Mouse (Mus musculus): ENCODE measurements at regions not wholly inside any gene's neighbourhood (a gene's known extent, or its start where the extent isn't known, plus 50 kb on each side); places are given as distances from the start of the nearest gene placed in this dataset.

GRCm38 (mm10) chr10:98745409-98745808 lies 168.8 kb upstream of the Atp2b1 start:
- Histone ChIP-seq H3K9ac (replicated peaks; ENCODE audit: low read length, poor library complexity, severe bottlenecking) (no peak overlapping the region), H3K9me3 (ENCODE audit: low read length) (no peaks in the 10 kb centered on the region), H3K4me3 (ENCODE audit: low read depth, low read length) (no peak overlapping the region), H3K4me2 (ENCODE audit: low read depth, low read length, poor library complexity, severe bottlenecking) (no peak overlapping the region), H3K27me3 (ENCODE audit: insufficient read depth, low read length) (no peaks in the 10 kb centered on the region), H3K4me1 (ENCODE audit: insufficient read depth, low read length) (no peaks in the 10 kb centered on the region), H3K36me3 (ENCODE audit: insufficient read depth, low read length) (no peaks in the 10 kb centered on the region), H3K27ac (ENCODE audit: low read depth, low read length) (no peak overlapping the region)
- DNase-seq (ENCODE audit: low spot score): no peak
- WGBS: 76% methylated on average over 2 of the region's 2 CpGs
- TF ChIP-seq CTCF (IDR thresholded peaks at IDR 0.05): no peak
- ATAC-seq (ENCODE audit: low FRiP score): no peak

- 89% methylated on average over 5 of the region's 5 CpGs for WGBS
- no peak for TF ChIP-seq CTCF (IDR thresholded peaks at IDR 0.05)
- ATAC-seq (ENCODE audit: low FRiP score) (no peak), DNase-seq (ENCODE audit: low spot score) (no peak)
- no peaks in the 10 kb centered on the region for H3K4me1 ChIP-seq (ENCODE audit: insufficient read depth, low read length)
- no peak overlapping the region for H3K4me2 ChIP-seq (ENCODE audit: low read depth, low read length, poor library complexity, severe bottlenecking)
- no peak overlapping the region for H3K9ac ChIP-seq (replicated peaks; ENCODE audit: low read length, poor library complexity, severe bottlenecking)
- no peaks in the 10 kb centered on the region for H3K36me3 ChIP-seq (ENCODE audit: insufficient read depth, low read length)
- no peaks in the 10 kb centered on the region for H3K27me3 ChIP-seq (ENCODE audit: insufficient read depth, low read length)
- H3K9me3 ChIP-seq (ENCODE audit: low read length): no peaks in the 10 kb centered on the region
- no peak overlapping the region for H3K4me3 ChIP-seq (ENCODE audit: low read depth, low read length)
- no peak overlapping the region for H3K27ac ChIP-seq (ENCODE audit: low read depth, low read length)
Observed at GRCm38 (mm10) chr10:98745861-98746260, 168.3 kb upstream of the Atp2b1 start.

- Histone ChIP-seq H3K4me1 (ENCODE audit: insufficient read depth, low read length) (no peaks in the 10 kb centered on the region), H3K4me3 (ENCODE audit: low read depth, low read length) (no peak overlapping the region), H3K9me3 (ENCODE audit: low read length) (no peaks in the 10 kb centered on the region), H3K27ac (ENCODE audit: low read depth, low read length) (no peak overlapping the region), H3K9ac (replicated peaks; ENCODE audit: low read length, poor library complexity, severe bottlenecking) (no peak overlapping the region), H3K36me3 (ENCODE audit: insufficient read depth, low read length) (no peaks in the 10 kb centered on the region), H3K27me3 (ENCODE audit: insufficient read depth, low read length) (no peaks in the 10 kb centered on the region), H3K4me2 (ENCODE audit: low read depth, low read length, poor library complexity, severe bottlenecking) (no peak overlapping the region)
- DNase-seq (ENCODE audit: low spot score): peak; percentile 52
- 13% methylated on average over 3 of the region's 3 CpGs for WGBS
- ATAC-seq (ENCODE audit: low FRiP score): no peak
- no peak for TF ChIP-seq CTCF (IDR thresholded peaks at IDR 0.05)
Observed at GRCm38 (mm10) chr10:98748856-98749583, 165.2 kb upstream of the Atp2b1 start.

- WGBS: 61% methylated on average over 4 of the region's 4 CpGs
- no peaks in the 10 kb centered on the region for H3K4me1 ChIP-seq (ENCODE audit: insufficient read depth, low read length)
Observed at GRCm38 (mm10) chr10:98749584-98749947, 164.6 kb upstream of the Atp2b1 start.

GRCm38 (mm10) chr10:98751376-98752058 lies 162.7 kb upstream of the Atp2b1 start:
- peak; percentile 49 for DNase-seq (ENCODE audit: low spot score)
- TF ChIP-seq CTCF (IDR thresholded peaks at IDR 0.05): no peak
- 55% methylated on average over 11 of the region's 11 CpGs for WGBS

More at GRCm38 (mm10) chr10:98749584-98749947, 164.6 kb upstream of the Atp2b1 start:
- Histone ChIP-seq H3K36me3 (ENCODE audit: insufficient read depth, low read length) (no peaks in the 10 kb centered on the region), H3K4me2 (ENCODE audit: low read depth, low read length, poor library complexity, severe bottlenecking) (no peak overlapping the region), H3K4me3 (ENCODE audit: low read depth, low read length) (no peak overlapping the region), H3K27me3 (ENCODE audit: insufficient read depth, low read length) (no peaks in the 10 kb centered on the region), H3K9ac (replicated peaks; ENCODE audit: low read length, poor library complexity, severe bottlenecking) (no peak overlapping the region), H3K9me3 (ENCODE audit: low read length) (no peaks in the 10 kb centered on the region), H3K27ac (ENCODE audit: low read depth, low read length) (no peak overlapping the region)
- DNase-seq (ENCODE audit: low spot score) (no peak), ATAC-seq (ENCODE audit: low FRiP score) (no peak)
- TF ChIP-seq CTCF (IDR thresholded peaks at IDR 0.05): no peak

GRCm38 (mm10) chr10:98761080-98761479 lies 153.1 kb upstream of the Atp2b1 start:
- ATAC-seq (ENCODE audit: low FRiP score) (no peak), DNase-seq (ENCODE audit: low spot score) (no peak)
- no peaks in the 10 kb centered on the region for H3K27me3 ChIP-seq (ENCODE audit: insufficient read depth, low read length)
- H3K4me1 ChIP-seq (ENCODE audit: insufficient read depth, low read length): no peaks in the 10 kb centered on the region
- no peak overlapping the region for H3K4me3 ChIP-seq (ENCODE audit: low read depth, low read length)
- no peak overlapping the region for H3K4me2 ChIP-seq (ENCODE audit: low read depth, low read length, poor library complexity, severe bottlenecking)
- no peaks in the 10 kb centered on the region for H3K36me3 ChIP-seq (ENCODE audit: insufficient read depth, low read length)
- no peaks in the 10 kb centered on the region for H3K9me3 ChIP-seq (ENCODE audit: low read length)
- H3K27ac ChIP-seq (ENCODE audit: low read depth, low read length): no peak overlapping the region
- no peak overlapping the region for H3K9ac ChIP-seq (replicated peaks; ENCODE audit: low read length, poor library complexity, severe bottlenecking)
- TF ChIP-seq CTCF (IDR thresholded peaks at IDR 0.05): no peak

More at GRCm38 (mm10) chr10:98751376-98752058, 162.7 kb upstream of the Atp2b1 start:
- H3K9ac ChIP-seq (replicated peaks; ENCODE audit: low read length, poor library complexity, severe bottlenecking): no peak overlapping the region
- H3K4me2 ChIP-seq (ENCODE audit: low read depth, low read length, poor library complexity, severe bottlenecking): no peak overlapping the region
- ATAC-seq (ENCODE audit: low FRiP score): no peak
- no peaks in the 10 kb centered on the region for H3K27me3 ChIP-seq (ENCODE audit: insufficient read depth, low read length)
- H3K9me3 ChIP-seq (ENCODE audit: low read length): no peaks in the 10 kb centered on the region
- no peak overlapping the region for H3K4me3 ChIP-seq (ENCODE audit: low read depth, low read length)
- H3K27ac ChIP-seq (ENCODE audit: low read depth, low read length): no peak overlapping the region
- no peaks in the 10 kb centered on the region for H3K4me1 ChIP-seq (ENCODE audit: insufficient read depth, low read length)
- H3K36me3 ChIP-seq (ENCODE audit: insufficient read depth, low read length): no peaks in the 10 kb centered on the region
